Mouse (Mus musculus) midbrain, embryonic 12.5 days (tissue): ENCODE results near the gene Raet1e. TPM values are rescaled to one million over a fixed set of nuclear protein-coding genes. Genes with fewer than 3 reads are reported as not detected.
"Not testable (repeated sequence)": the region's sequence is repeated elsewhere in the genome, so short reads cannot be mapped to it uniquely, and the experiment has no call there.

ENCODE experiments used
- ATAC-seq: fragments of 200-750 bp; cut with Nextera tagmentation; 2 replicates; pipeline ENCODE4 v1.8.0; 2017; ENCODE audit warnings: low read depth, moderate TSS enrichment, moderate library complexity; ENCODE audit not compliant: low FRiP score
- H3K27ac ChIP-seq: fragments of 300-500 bp; sonication (generic); replicated peaks from 2 replicates; pipeline ENCODE4 v1.5.1; 2016; ENCODE audit warnings: mild to moderate bottlenecking
- H3K27me3 ChIP-seq: fragments of 300-500 bp; sonication (generic); 2 replicates; pipeline ENCODE4 v1.6.1; 2016; ENCODE audit warnings: mild to moderate bottlenecking
- H3K36me3 ChIP-seq: fragments of 300-500 bp; sonication (generic); 2 replicates; pipeline ENCODE4 v1.6.1; 2016
- H3K4me1 ChIP-seq: fragments of 300-500 bp; sonication (generic); 2 replicates; pipeline ENCODE4 v1.6.1; 2016
- H3K4me2 ChIP-seq: fragments of 300-500 bp; sonication (generic); replicated peaks from 2 replicates; pipeline ENCODE4 v1.6.1; 2016; ENCODE audit warnings: mild to moderate bottlenecking, moderate library complexity
- H3K4me3 ChIP-seq: fragments of 300-500 bp; sonication (generic); 2 replicates; pipeline ENCODE4 v1.5.1; 2016; ENCODE audit warnings: mild to moderate bottlenecking
- H3K9ac ChIP-seq: fragments of 300-500 bp; sonication (generic); replicated peaks from 2 replicates; pipeline ENCODE4 v1.6.1; 2016; ENCODE audit warnings: mild to moderate bottlenecking, moderate library complexity
- H3K9me3 ChIP-seq: fragments of 300-500 bp; sonication (generic); 2 replicates; pipeline ENCODE4 v1.6.1; 2016; ENCODE audit warnings: mild to moderate bottlenecking
- WGBS: fragments of 180-500 bp; shearing (Covaris S2); methylation state at CpG from one replicate; pipeline ENCODE4 v1.1.7; 2016; 5-methylcytosine and 5-hydroxymethylcytosine counted together
- polyA plus RNA-seq: library from polyadenylated mRNA; unstranded; fragments of >200 nt; fragmentation: Nextera tagmentation; extraction: Ambion mirVana; gene quantifications from 2 replicates; pipeline ENCODE4 v1.2.1, GENCODE M21; 2016

Raet1e gene
- polyA plus RNA-seq, 1 experiment from 2014 or later, result 8.5 TPM

DNA sequence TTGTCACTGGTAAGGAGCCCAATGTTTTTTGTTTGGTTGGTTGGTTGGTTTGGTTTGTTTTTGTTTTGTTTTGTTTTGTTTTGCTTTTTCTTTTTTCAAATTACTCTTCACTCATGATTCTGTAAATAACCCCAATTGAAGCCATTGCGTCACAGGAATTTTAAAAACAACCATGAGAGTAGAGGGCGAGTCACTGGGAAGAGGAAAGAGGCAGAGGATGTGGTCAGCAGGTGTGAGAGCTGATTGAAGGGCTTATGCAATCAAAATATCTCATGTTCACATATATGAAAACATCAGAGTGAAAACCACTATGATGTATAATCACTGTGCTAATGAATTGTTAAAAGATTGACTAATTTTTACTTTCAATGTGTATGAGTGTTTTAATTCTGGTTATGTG, 141.0 kb downstream of the Raet1e start:
- Histone ChIP-seq H3K4me3 (no peak overlapping the region), H3K9me3 (no peaks in the 10 kb centered on the region), H3K4me1 (no peaks in the 10 kb centered on the region), H3K27me3 (no peaks in the 10 kb centered on the region), H3K9ac (no peak overlapping the region), H3K36me3 (no peaks in the 10 kb centered on the region), H3K4me2 (no peak overlapping the region), H3K27ac (no peak overlapping the region)
- no peak for ATAC-seq
- 78% methylated on average over 2 of the region's 2 CpGs for WGBS

DNA sequence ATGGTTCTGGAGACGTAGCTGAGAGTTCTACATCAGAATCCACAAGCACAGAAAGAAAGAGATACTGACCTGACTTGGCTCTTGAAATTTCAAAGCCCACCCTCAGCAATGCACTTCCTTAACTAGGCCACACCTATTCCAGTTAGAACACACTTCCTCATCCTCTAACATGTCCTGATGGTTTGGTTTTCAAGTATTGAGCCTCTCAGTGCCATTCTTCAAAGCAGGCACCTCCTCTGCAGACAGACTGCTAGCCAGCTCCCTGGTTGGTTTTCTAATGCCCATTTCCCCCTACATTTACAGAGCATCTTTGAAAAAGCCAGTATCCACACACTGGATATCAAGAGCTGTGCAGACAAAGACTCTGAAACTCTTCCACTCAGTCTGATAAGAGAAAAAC, 143.3 kb downstream of the Raet1e start:
- Histone ChIP-seq H3K9me3 (no peaks in the 10 kb centered on the region), H3K27me3 (no peaks in the 10 kb centered on the region), H3K27ac (no peak overlapping the region), H3K4me3 (no peak overlapping the region), H3K9ac (no peak overlapping the region), H3K36me3 (no peaks in the 10 kb centered on the region), H3K4me1 (no peaks in the 10 kb centered on the region), H3K4me2 (no peak overlapping the region)
- 92% methylated on average over 1 of the region's 1 CpGs for WGBS
- no peak for ATAC-seq

DNA sequence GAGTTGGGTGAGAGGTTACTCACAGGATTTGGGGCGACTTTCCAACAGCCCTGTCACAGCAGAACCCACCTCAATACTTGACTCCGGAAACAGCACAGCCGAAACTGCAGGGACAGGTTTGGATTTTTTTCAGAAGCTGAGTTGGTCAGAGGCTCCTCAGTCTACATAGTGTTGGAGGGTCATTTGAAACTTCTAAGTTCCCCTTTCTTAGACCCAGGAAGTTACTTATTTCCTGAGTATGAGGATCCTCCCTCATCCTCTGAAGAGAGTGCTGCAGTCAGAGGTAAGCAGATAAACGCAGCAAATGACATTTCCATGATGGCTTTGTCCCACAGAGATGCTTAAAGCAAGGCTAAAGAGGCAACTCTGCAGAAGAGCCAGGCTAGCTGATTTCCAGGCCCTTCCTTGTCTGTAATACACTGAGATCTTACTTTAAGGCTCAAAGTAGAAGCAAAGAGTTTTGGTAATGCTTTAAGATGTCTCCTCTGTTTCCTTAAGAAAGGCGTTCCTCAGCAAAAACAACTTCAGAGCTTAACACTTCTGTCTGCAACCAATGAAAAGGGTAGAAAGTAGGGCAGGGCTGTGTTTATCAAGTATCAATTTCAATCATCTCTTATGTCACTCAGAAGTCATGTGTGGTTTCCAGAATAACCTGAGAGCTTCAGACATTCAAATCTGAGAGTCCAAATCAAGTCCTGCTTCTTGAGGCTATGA, 144.1 kb downstream of the Raet1e start:
- H3K4me3 ChIP-seq, result no peak overlapping the region
- no peaks in the 10 kb centered on the region for H3K27me3 ChIP-seq
- no peak for ATAC-seq
- no peaks in the 10 kb centered on the region for H3K36me3 ChIP-seq
- no peak overlapping the region for H3K4me2 ChIP-seq
- H3K9ac ChIP-seq, result no peak overlapping the region
- 81% methylated on average over 5 of the region's 5 CpGs for WGBS
- no peaks in the 10 kb centered on the region for H3K4me1 ChIP-seq
- H3K9me3 ChIP-seq, result no peaks in the 10 kb centered on the region
- no peak overlapping the region for H3K27ac ChIP-seq

DNA sequence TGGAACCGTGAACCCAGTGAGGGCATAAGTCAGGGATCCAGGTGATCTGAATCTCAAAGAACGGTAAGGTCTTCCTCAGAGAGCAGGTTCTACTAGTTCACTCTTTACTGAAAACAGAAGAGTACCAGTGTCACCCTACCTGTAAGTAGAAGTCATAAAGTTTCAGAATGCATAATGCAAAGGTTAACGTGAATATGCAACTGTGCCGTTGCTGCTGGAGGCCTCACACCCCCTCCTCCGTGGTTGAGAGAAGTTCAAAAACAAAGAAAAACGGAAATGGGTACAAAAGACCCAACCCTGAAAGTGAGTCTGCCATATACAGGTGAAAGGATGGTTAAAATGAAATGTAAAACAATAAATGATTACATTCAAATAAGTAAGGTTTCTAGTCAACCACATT, 145.4 kb downstream of the Raet1e start:
- H3K9ac ChIP-seq, result no peak overlapping the region

GRCm38 (mm10) chr10:22305801-22306200, 147.4 kb downstream of the Raet1e start:
- H3K4me2 ChIP-seq, result no peak overlapping the region
- no peak overlapping the region for H3K9ac ChIP-seq
- no peak overlapping the region for H3K4me3 ChIP-seq
- 85% methylated on average over 4 of the region's 4 CpGs for WGBS
- no peak overlapping the region for H3K27ac ChIP-seq
- no peaks in the 10 kb centered on the region for H3K4me1 ChIP-seq
- ATAC-seq, result no peak
- no peaks in the 10 kb centered on the region for H3K36me3 ChIP-seq
- no peaks in the 10 kb centered on the region for H3K9me3 ChIP-seq
- no peaks in the 10 kb centered on the region for H3K27me3 ChIP-seq

More for the DNA sequence above, 145.4 kb downstream of the Raet1e start:
- H3K27me3 ChIP-seq, result no peaks in the 10 kb centered on the region
- no peaks in the 10 kb centered on the region for H3K4me1 ChIP-seq
- no peaks in the 10 kb centered on the region for H3K9me3 ChIP-seq
- no peak for ATAC-seq
- H3K36me3 ChIP-seq, result no peaks in the 10 kb centered on the region
- no peak overlapping the region for H3K27ac ChIP-seq
- no peak overlapping the region for H3K4me2 ChIP-seq
- 87% methylated on average over 6 of the region's 6 CpGs for WGBS
- no peak overlapping the region for H3K4me3 ChIP-seq

- Histone ChIP-seq H3K4me2 (no peak overlapping the region), H3K9me3 (no peaks in the 10 kb centered on the region), H3K4me1 (no peaks in the 10 kb centered on the region), H3K27ac (no peak overlapping the region), H3K36me3 (no peaks in the 10 kb centered on the region), H3K27me3 (no peaks in the 10 kb centered on the region), H3K9ac (no peak overlapping the region), H3K4me3 (no peak overlapping the region)
- no peak for ATAC-seq
- 72% methylated on average over 4 of the region's 4 CpGs for WGBS
These were observed 148.1 kb downstream of the Raet1e start for GRCm38 (mm10) chr10:22306452-22306851.

DNA sequence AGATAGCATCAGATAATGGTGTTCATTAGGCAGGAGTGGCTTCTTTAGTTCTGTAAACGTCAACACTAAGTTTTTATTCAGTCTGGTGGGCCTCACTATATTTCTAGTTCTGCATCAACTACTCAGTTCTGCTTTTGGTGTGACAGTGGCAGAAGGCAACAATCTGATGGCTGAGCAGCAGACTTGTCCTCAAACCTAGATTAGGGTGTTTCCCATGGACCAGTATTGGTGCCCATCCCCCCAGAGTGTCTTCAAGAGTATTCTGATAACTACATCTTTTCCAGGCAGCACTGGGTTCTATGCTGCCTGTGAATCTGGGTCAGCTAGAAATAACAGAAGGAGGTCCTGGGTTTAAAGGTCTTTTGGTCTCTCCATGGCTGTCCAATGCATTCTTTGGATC, 149.9 kb downstream of the Raet1e start:
- no peaks in the 10 kb centered on the region for H3K9me3 ChIP-seq
- no peak overlapping the region for H3K27ac ChIP-seq
- H3K9ac ChIP-seq, result no peak overlapping the region
- H3K4me3 ChIP-seq, result no peak overlapping the region
- H3K27me3 ChIP-seq, result no peaks in the 10 kb centered on the region
- WGBS, result 67% methylated on average over 1 of the region's 1 CpGs
- H3K36me3 ChIP-seq, result no peaks in the 10 kb centered on the region
- H3K4me2 ChIP-seq, result no peak overlapping the region
- no peak for ATAC-seq
- H3K4me1 ChIP-seq, result no peaks in the 10 kb centered on the region

GRCm38 (mm10) chr10:22322858-22323257, 164.5 kb downstream of the Raet1e start:
- WGBS, result 90% methylated on average over 2 of the region's 2 CpGs
- no peak overlapping the region for H3K9ac ChIP-seq

GRCm38 (mm10) chr10:22345721-22346120, 187.4 kb downstream of the Raet1e start:
- H3K4me2 ChIP-seq, ATAC-seq, H3K9ac ChIP-seq, H3K27ac ChIP-seq, H3K9me3 ChIP-seq, H3K36me3 ChIP-seq, H3K27me3 ChIP-seq, H3K4me3 ChIP-seq, H3K4me1 ChIP-seq: not testable (repeated sequence)
- WGBS, result 88% methylated on average over 4 of the region's 4 CpGs

More at GRCm38 (mm10) chr10:22322858-22323257, 164.5 kb downstream of the Raet1e start:
- Histone ChIP-seq H3K9me3 (no peaks in the 10 kb centered on the region), H3K36me3 (no peaks in the 10 kb centered on the region), H3K27me3 (no peaks in the 10 kb centered on the region), H3K4me1 (no peaks in the 10 kb centered on the region), H3K4me2 (no peak overlapping the region), H3K4me3 (no peak overlapping the region), H3K27ac (no peak overlapping the region)
- no peak for ATAC-seq

- not testable (repeated sequence) for H3K9me3 ChIP-seq, H3K4me3 ChIP-seq, H3K4me2 ChIP-seq, H3K4me1 ChIP-seq, H3K36me3 ChIP-seq, H3K27ac ChIP-seq, H3K9ac ChIP-seq, ATAC-seq, H3K27me3 ChIP-seq
- WGBS, result 80% methylated on average over 6 of the region's 6 CpGs
These were observed 195.3 kb downstream of the Raet1e start for GRCm38 (mm10) chr10:22353548-22354195.

DNA sequence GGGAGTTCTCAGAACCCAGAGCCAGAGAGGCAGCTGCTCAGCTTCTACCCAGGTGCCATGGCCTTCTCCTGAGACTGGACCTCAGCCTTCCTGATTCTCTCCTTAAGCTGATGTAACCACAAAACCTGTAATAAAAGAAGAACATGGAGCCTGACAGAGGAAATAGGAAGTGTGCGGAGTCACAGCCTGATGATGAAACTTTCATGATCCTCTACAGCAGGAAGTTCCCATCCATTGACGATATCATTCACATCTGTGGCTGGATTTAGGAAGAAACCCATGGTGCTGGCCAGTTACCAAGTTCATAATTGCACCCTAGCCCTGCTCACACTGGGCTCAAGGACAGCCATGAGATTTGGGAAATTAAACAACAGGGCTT, 195.8 kb downstream of the Raet1e start:
- not testable (repeated sequence) for H3K4me3 ChIP-seq, H3K4me1 ChIP-seq, H3K4me2 ChIP-seq, H3K27ac ChIP-seq, ATAC-seq, H3K9me3 ChIP-seq, H3K9ac ChIP-seq, H3K27me3 ChIP-seq, H3K36me3 ChIP-seq
- WGBS, result 91% methylated on average over 2 of the region's 2 CpGs

GRCm38 (mm10) chr10:22357373-22357772, 199.0 kb downstream of the Raet1e start:
- not testable (repeated sequence) for H3K4me3 ChIP-seq, ATAC-seq, H3K27me3 ChIP-seq, H3K36me3 ChIP-seq, H3K4me1 ChIP-seq, H3K9ac ChIP-seq, H3K27ac ChIP-seq, H3K9me3 ChIP-seq, H3K4me2 ChIP-seq
- WGBS, result 69% methylated on average over 1 of the region's 1 CpGs

- H3K27ac ChIP-seq, H3K4me1 ChIP-seq, H3K9me3 ChIP-seq, H3K9ac ChIP-seq, H3K36me3 ChIP-seq, H3K4me2 ChIP-seq, ATAC-seq, H3K27me3 ChIP-seq, H3K4me3 ChIP-seq: not testable (repeated sequence)
- 78% methylated on average over 3 of the region's 3 CpGs for WGBS
These were observed 201.9 kb downstream of the Raet1e start, which contains the start of gene Raet1d for GRCm38 (mm10) chr10:22360252-22360651. Raet1d (plus strand) TSS chr10:22360552.
